Mouse (Mus musculus): ENCODE data around the gene Cand2.
A peak's percentile ranks its signal among the peaks of the same experiment; 100 is the strongest.

The Cand2 gene

DNA sequence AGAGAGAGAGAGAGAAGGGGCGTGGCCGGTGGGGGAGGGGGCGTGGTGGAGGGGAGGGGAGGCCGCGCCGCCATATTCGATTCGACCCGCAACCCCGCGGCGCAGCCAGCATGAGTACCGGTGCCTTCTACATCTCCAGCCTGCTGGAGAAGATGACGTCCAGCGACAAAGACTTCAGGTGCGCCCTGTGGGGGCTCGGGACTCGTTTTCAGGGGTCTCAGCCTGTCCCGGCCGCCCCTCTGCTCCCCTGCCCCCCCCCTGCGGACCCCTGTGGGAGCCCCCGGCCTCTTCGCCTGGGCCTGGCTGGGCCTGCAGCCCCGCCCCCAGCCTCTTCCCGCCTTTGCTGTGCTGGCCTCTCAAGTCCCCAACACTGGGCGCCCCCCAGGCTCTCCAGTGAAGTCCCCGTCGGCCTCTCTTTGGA, at the start of gene Cand2:
Cand2 (plus strand) TSS at position 38 of the 421 bp plus-strand sequence.
- no peak for DNase-seq (ENCODE audit: low read depth, low spot score)

DNA sequence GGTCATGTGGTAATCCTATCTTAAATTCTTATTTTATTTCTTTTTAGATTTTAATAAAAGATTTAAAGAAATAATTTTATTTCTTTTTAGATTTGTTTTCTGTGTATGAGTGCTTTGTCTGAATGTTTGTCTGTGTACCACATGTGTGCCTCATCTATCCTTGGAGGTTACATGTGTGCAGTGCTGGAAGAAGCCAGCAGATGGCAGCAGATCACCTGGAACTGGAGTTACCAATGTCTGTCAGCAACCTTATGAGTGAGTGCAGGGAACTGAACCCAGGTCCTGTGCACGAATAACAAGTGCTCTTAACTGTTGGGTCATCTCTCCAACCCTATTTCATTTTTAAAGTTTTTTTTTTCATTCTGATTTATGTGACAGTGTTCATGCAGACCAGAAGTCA, 47.2 kb upstream of the Cand2 start:
- peak; percentile 47 for DNase-seq (ENCODE audit: low read depth, low spot score)

DNA sequence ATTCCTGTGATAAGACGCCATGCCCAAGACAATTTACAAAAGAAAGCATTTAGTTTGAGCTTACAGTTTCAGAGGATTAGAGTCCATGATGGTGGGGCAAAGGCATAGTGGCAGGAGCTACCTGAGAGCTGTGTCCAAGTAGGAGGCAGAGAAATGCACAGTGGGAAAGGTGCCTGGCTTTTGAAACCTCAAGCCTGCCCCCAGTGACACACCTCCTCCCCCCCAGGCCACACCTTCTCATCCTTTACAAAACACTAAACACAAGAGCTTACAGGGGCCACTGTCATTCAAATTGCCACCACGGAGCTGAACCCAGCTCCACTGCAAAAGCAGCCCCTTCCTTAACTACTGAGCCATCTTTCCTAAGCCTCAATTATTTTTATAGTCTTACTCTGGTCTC, 46.8 kb upstream of the Cand2 start:
- DNase-seq (ENCODE audit: low read depth, low spot score), result no peak

DNA sequence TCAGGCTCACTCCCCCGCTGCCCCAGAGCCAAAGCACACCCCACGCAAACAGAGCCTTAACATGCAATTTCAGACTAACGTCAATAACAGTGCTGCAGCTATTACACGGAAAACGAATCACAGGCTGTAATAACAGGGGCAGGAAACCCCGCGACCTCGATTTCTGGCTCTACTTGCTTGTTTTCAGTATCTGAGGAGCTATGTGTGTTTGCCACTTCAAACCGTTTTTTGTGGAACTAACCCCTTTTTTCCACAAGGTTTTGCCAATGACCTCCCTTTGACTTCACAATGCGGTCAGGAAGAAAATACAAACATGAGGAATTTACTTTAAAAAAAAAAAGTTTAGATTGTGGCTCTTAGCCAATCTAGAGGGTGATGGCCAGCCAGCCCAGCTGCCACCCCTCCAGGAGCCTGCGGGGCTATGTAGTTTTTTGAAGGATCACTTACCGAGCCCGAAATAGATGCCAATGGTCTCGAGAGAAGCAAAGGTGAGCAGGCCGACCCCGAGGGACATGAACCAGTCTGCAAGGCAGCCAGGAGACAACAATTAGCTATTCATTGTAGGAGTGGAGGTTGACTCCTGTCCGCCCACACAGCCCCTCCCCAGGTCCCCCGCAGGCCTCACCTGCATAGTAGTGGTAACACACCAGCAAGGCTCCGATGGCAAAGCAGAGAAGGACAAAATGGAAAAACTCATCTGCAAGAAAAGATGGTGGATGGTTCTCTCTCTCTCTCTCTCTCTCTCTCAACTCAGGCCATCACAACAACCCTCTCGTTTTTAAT, 43.6 kb upstream of the Cand2 start:
- DNase-seq (ENCODE audit: low read depth, low spot score), result no peak

DNA sequence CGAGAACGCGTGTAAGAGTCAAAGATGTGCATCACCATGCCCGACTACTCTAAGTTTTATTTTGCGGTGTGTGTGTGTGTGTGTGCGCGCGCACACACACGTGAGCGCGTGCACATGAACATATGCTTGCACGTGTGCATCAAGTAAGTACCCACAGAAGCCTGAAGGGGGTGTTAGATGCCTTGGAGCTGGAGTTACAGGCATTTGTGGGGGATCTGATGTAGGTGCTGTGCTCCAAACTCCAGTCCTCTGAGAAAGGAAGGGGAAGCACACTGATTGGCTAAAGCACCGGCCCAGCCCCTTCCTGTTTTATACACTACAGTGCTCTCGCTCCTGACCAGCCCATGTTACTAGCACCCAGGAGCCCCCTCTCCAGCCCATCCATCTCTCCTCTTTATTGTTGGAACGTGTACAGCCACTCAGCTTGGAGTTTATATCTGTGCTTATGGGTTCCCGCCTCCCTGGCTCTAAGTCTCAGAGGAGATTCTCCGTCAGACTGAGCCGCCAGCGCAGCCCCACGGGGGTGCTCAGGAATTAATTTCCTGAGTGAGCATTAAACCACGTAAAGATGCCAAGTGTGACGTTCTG, 41.9 kb upstream of the Cand2 start:
- DNase-seq (ENCODE audit: low read depth, low spot score), result no peak

DNA sequence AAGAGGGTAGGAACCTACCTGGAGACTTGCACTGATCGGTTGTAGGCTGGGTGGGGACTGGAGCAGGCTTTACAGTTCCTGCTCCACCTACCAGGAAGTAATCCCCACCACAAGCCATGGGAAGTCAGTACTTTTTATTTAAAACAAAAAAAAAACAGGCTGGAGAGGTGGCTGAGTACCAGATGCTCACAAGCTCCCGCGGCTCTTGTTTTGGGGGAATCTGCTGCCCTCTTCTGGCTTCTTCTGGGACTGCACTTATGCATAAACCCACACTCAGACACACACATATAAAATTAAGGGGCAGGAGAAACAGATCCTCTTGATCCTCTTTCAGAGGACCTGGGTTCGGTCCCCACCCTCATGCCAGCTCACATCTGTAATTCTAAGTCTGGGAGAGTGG, 39.4 kb upstream of the Cand2 start:
- DNase-seq (ENCODE audit: low read depth, low spot score), result no peak

DNA sequence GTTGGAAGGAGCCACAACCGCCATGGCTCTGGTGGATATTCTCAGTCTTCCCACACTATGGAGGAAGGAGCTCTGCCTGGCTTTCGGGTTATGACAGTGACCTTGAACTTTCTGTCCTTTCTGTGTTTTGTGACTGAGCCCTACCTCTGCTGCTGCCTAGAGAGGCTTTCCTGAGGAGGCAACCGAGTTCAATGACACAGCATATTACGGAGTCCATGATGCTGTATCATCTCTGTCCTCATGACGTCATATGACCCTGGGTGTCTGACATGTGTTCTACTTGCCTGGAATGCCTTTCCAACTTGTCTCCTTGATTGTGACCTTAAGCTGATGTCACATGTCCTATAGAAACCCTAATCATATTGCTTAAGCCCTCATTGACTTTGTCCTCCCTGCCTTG, 35.3 kb upstream of the Cand2 start:
- no peak for DNase-seq (ENCODE audit: low read depth, low spot score)

DNA sequence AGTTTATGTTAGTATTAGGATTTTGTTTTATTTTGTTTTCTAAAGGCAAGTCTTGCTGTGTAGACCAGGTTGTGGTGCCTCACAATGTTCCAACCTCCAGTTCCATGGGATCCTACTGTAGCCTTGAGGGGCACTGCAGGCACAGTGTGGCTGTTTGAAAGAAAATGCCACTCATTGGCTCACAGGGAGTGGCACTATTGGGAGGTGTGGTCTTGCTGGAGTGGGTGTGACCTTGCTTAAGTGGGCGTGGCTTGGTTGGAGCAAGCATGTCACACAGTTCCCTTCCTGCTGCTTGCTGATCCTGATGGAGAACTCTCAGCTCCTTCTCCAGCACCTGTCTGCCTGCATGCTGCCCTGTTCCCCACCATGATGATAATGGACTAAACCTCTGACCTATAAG, 30.8 kb upstream of the Cand2 start:
- peak; percentile 62 for DNase-seq (ENCODE audit: low read depth, low spot score)

DNA sequence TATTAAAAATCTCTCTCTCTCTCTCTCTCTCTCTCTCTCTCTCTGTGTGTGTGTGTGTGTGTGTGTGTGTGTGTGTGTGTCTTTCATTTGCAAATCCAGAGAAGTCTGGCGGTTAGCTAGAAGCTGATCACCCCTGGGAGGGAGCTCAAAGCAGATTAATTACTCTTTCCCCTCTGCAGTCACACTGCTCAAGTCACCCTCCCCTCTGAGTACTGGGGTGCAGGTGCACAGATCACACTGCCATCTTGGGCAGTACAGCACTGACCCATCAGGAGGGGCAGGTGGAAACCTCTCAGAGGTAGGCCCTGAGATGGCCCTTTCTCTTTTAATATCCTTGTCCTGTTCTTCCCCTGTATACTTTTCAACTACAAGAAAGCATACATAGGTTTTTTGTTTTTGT, 28.0 kb upstream of the Cand2 start:
- DNase-seq (ENCODE audit: low read depth, low spot score), result no peak

DNA sequence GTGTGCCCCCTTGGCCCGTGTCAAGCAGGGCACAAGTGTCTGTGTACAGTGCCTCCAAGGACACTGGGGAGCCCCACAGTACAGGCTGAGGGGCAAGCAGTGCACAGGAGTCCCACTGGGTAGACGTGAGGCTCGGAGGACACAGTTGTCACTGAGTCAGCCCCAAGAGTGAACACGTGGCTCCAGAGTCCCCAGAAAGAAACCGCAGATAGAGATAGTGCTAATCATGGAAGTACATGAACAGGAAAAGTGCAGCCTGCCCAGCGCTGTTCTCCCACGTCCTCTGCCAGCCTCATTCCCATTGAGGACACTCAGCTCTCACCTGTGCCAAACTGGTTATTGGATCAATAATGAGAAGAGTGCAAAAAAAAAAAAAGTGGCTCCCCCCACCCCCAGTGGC, 18.8 kb upstream of the Cand2 start:
- no peak for DNase-seq (ENCODE audit: low read depth, low spot score)

DNA sequence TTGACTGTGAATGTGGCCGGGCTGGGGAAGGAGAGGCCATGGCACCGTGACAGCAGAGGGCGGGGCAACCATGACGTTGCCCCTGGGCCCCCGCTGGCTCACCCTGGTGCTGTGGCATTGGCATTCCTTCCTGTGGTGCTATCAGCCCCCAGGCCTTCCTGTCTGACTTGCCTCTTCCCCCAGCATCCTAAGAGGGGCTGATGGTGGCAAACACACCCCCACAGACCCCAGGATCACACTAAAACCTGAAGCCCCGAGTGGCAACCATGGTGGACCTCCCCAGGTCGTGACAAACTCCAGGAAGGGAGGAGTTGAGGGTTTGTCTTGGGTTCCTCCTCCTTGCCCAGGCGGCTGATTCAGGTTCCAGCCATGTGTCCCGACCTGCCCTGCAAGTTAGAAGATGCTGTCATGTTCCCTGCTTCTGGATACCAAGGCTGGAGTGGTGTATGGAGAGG, 15.3 kb upstream of the Cand2 start:
- DNase-seq (ENCODE audit: low read depth, low spot score), result peak; percentile 58

DNA sequence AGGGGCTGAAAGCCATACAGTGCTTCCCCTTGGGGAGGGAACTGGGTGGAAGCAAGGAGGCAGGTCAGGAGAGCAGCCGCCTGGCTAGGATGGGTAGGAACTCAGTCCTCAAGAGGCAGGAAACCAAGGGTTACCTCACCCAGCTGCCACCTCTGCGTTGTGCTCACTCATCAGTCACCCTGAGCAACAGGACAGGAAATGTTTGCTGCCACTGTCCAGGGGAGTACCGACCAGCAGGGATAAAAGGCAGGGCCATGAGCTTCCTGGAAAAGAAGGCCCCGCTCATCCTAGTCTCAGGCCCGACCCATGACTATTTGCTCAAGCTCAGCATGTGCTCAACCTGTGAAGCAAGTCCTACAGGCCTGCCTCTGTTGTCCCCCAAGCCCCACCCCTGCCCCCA, 14.9 kb upstream of the Cand2 start:
- no peak for DNase-seq (ENCODE audit: low read depth, low spot score)

DNA sequence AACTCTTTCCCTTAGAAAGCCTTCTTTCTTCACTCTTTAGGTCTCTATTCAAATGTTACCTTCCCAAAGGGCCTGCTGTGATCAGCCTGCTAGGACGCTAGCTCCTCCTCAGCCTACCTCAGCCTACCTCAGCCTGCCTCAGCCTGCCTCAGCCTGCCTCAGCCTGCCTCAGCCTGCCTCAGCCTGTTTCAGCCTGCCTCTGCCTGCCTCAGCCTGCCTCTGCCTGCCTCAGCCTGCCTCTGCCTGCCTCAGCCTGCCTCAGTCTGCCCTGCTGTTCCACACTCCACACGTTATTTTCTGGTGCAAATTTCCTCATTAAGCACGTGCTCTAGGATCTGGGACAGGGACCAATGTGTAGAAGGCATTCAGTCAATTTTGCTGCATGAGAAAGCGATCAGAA, 14.2 kb upstream of the Cand2 start:
- DNase-seq (ENCODE audit: low read depth, low spot score), result no peak

DNA sequence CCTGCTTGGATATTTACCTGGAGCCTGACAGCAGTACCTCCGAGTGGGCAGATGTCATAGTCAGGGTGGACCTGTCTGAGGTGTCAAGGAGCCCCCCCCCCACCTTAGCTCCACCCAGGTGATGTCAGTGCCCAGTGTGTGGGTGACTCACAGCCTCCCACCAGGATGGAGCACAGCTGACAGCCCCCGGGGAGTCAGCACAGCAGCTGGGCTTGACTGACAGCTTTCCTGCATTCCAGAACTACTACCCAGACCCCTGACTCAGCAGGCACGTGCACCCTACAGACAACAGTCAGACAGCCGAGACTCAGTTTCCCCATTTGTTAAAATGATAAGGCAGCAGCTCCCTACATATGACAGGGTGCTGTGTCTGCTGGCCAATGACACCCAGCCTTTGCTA, 13.4 kb upstream of the Cand2 start:
- DNase-seq (ENCODE audit: low read depth, low spot score), result no peak

DNA sequence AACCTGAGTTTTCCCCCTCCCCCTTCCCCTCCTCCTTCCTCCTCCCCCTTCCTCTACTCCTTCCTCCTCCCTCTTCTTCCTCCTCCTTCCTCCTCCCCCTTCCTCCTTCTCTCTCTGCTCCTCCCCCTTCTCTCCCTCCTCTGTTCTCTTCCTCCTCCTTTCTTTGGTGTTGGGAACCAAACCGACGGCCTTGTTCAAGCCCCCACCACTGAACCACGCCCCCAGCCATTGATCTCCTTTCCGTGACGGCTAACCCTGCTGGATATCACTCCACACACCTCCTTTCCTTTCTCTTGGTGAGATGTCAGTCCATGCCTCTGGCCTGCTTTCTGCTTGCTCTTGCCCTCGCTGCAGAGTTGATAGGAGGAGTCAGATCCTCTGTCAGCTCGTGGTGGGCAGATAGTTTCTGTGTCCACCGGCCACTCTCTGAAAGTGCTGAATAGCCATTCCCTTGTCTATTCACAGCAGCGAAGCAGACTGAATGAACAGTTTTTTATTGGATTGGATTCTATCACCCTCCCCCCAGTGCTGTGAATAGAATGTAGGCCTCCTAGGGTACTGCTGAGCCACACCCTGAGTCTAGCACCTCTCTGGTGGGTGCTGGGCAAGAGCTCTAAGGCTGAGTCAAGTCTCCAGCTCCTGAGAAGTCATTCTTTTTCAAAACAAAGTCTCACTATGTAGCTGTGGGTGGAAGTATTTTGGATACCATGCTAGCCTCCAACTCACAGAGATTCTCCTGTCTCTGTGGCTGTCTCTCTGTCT, 12.2 kb upstream of the Cand2 start, which contains the start of gene Tmem40:
Tmem40 (minus strand) TSS at position 416 of the 762 bp plus-strand sequence.
- DNase-seq (ENCODE audit: low read depth, low spot score), result no peak

DNA sequence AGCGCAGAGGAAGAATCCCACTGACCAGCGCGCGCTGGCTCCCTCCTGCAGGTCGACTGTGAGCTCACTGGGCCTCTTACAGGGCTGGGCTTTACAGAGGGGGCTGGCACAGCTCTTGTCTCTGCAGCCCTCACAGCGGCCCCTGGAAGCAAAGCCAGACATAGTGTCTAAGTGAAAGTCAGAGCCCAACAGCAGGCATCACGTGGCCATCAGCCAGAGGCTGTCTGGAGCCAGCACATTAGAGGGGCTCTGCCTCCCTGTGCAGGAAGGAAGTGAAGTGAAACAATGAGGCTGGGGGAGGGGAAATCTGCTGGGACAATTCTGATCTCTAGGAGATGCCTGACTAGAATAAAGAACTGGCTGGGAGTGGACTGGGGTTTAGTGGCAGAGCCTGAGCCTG, 10.2 kb upstream of the Cand2 start:
- DNase-seq (ENCODE audit: low read depth, low spot score), result no peak

DNA sequence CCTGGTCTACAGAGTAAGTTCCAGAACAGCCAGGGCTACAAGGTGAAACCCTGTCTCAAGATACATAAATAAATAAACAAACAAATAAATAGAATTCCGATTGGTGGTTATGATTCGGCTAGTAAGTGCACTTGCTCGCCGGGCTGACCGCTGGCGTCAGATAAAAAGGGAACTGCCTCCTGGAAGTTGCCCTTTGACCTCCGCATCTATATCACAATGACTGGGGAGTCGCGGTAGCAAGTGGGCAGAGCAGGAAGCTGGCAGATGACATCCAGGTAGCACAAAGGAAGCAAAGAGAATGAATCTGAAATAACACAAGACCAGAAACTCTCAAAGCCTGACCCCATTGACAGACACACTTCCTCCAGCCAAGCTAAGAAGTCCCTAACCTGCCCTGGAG, 7.0 kb upstream of the Cand2 start:
- no peak for DNase-seq (ENCODE audit: low read depth, low spot score)

DNA sequence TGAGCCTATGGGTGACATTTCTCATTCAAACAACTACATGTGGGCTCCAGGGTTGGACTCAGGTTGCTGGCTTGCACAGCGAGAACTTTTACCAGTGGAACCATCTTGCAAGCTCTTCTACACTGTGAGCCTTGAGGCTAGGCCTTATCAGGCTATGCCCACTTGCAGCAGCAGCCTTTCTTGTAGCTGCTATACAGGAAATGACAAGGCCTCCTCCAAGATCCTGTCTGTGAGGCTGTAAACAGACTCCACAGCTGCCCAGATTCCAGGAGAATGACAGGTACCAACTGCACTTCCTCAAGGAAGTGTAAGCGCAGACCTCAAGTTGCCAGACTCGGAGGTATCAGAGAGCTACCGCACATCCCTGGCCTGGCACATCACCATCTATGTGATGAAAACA, 6.1 kb upstream of the Cand2 start:
- DNase-seq (ENCODE audit: low read depth, low spot score), result no peak

DNA sequence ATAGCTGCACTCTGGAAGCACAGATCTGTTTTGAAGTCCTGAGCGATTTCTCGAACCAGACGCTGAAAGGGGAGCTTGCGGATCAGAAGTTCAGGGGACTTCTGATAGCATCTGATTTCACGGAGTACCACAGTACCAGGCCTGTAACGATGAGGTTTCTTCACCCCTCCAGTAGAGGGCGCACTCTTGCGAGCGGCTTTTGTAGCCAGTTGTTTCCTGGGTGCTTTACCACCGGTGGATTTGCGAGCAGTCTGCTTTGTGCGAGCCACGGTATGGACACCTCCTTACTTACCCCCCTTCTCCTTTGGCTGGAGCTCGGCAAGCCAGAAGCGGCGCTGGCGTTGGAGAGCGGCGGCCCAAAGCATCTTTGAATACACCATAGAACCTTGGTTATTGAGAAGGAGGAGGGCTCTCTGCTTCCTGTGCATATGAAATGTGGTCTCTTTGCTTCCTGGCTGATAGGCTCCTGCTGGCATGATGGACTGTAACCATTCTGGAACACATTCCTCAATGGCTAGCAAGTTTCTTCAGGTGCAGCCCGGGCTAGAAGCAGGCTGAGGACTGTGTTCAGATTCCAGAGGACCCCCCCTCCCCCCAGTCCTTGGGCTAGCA, 4.2 kb upstream of the Cand2 start:
- DNase-seq (ENCODE audit: low read depth, low spot score), result no peak

DNA sequence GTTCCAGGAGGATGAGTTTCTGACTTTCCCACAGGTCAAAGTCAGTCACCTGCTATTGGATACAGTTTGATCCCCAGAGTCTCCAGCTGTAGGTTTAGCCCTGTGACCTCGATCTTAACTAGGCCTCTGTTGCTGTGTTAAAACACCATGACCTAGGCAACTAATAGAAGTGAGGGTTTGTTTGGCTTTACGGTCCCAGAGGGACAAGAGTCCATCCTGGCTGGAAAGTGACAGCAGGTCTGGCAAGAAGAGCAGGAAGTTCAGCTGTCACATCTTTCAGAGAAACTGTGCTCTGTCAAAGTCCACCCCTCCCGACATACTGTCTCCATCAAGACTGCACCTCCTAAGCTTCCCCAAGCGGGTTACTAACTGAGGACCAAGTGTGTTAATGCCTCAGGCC, 3.5 kb upstream of the Cand2 start:
- no peak for DNase-seq (ENCODE audit: low read depth, low spot score)

DNA sequence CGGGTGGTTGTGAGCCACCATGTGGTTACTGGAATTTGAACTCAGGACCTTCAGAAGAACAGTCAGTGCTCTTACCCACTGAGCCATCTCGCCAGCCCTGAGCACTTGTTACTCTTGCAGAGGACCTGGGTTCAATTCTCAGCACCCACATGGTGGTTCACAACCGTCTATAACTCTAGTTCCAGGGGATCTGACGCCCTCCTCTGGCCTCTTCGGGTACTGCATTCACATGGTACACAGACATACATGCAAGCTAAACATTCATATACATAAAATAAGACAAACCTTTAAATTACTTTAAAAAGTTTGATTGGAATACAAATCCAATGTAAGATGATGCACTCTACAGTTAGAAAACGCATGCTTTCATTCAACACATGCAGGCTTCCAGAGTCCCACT, 2.1 kb upstream of the Cand2 start:
- DNase-seq (ENCODE audit: low read depth, low spot score), result no peak

DNA sequence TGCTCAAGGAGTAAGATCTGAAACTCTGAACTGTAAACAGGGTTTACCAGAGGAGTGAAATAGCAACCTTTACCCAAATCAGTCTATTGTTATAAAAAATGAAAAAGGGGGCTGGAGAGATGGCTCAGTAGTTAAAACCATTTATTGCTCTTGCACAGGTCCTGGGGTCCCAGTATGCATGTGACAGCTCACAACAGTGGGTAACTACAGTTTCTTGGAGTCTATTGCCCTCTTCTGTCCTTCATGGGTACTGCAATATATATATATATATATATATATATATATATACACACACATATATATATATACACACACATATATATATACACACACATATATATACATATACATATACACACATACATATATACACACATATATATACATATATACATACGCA, 1.7 kb upstream of the Cand2 start:
- DNase-seq (ENCODE audit: low read depth, low spot score), result no peak

Data from c-Kit-negative CD71-positive TER-119-positive erythroid progenitor cells, embryonic 14.5 days (primary cell).